Mouse (Mus musculus) adrenal gland, adult 8-10 months (tissue): ENCODE measurements around the gene Paf1. TPM values are rescaled to one million over a fixed set of nuclear protein-coding genes. Genes with fewer than 3 reads are reported as not detected.

ENCODE experiments used
- DNase-seq: peaks from one replicate; pipeline ENCODE4 v3.0.0; 2022
- total RNA-seq, 4 experiments: library from RNA; stranded (reverse); gene quantifications; 2 replicates each; pipeline ENCODE4 v1.2.4; 2022

Paf1 gene
- 100 to 1,000 TPM in 1 of 4 experiments, 10 to 100 TPM in 3; 61.6 to 102 (median 87.9) TPM for total RNA-seq

DNA sequence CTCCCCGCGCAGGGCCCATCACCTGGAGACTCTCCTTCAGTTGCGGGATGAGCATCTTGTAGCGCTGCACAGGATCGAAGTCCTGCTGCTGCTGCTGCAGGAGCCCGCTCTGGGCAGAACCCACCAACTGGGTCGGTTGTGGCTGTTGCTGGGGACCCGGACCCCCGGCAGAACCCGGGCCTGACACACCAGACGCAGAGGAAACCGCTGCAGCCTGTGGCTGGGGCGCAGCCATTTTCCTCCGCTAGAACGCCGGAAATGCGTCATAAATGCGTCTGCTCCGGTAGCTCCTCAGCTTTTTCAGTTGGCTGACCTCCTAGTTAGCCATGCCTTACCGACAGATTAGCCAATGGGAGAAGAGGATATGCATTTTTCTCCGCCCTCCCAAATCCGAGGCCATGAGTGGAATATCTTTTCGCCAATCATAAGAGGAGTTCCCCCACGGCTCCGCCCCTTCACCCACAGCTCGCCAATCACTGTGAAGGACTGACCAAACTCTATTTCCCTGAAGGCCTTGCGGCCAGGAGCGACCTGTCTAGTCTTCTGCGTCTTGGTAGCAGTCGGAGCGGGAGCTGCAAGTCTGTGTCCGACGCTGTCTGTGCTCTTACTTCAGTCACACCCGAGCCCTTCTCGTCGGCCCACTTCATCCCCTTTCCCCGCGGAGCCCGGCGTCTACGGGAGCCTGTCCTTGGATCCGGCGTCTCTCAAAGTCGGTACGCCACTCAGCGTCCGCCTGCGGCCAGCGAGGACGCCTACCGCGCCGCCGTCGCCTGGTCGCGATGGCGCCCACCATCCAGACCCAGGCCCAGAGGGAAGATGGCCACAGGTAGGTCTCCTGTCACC, at the start of gene Paf1, which contains the start of gene Med29:
Gene Paf1 (plus strand): TSS at position 523 of the 843 bp plus-strand sequence.
Gene Med29 (minus strand): TSS at position 280 of the 843 bp plus-strand sequence.
- peak; percentile 98 for DNase-seq

GRCm38 (mm10) chr7:28344637-28345036, 48.1 kb upstream of the Paf1 start:
- DNase-seq, result no peak

GRCm38 (mm10) chr7:28347746-28348145, 45.0 kb upstream of the Paf1 start:
- peak; percentile 76 for DNase-seq

GRCm38 (mm10) chr7:28348601-28349000, 44.1 kb upstream of the Paf1 start:
- DNase-seq, result no peak

DNA sequence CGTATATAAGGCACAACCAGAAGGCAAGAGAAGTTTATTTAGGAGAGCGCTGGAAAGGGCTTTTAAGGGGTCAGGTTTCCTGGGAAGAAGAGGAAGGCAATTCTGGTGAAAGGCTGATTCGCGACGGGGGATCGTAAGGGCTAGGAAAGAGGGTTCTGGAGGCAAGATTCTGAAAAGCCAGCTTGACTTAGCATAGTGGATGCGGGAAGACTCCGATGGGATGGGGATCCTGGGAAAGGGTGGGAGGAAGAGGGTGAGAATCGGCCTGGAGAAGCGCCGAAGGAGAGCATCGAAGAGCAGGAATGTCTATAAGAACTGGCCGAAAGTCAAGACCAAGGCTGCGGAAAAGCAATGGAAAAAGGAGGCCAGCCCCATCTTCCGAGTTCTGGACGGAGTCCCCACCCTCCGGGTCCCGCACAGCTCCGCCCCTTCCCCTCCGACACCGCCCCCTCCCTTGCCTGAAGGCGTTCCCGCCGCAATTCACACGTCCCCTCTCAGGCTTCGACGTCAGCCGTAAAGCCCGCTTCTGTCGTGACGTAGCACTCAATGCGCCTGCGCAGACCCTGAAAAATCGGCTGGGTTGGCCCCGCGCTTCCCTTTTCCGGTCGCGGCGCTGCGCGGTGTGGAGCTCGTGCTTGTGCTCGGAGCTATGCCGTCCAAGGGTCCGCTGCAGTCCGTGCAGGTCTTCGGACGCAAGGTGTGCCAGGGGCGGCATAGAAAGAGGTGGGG, 42.4 kb upstream of the Paf1 start, which contains the start of gene Rps16:
Gene Rps16 (plus strand): TSS at position 498 of the 729 bp plus-strand sequence.
- peak; percentile 97 for DNase-seq

DNA sequence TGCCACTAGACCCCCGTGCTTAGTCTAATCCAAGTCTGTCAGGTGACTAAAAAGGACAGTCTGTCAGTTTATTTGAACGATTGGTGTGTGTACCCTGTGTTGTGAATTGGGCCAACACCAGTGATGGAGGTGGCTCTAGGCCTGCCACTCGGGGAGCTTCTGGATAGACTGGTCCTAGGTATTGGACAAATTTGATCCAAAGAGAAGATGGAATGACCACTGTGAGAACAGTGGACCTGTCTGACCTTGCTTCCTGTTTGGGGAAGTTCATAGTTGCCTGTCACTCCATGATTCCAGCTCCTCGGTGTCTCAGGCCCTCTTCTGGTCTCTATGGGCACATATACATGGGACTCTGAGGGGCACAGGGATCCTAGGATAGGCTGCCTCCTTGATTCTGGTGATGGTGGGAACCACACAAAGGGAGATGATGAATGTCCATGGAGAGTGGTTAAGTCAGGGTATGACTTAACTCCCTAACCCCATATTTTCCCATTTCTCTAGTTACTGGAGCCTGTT, 41.0 kb upstream of the Paf1 start:
- no peak for DNase-seq

GRCm38 (mm10) chr7:28353267-28353666, 39.5 kb upstream of the Paf1 start:
- no peak for DNase-seq

- DNase-seq, result no peak
Observed at GRCm38 (mm10) chr7:28354113-28354581, 38.6 kb upstream of the Paf1 start.

- DNase-seq, result no peak
Observed at GRCm38 (mm10) chr7:28354596-28354995, 38.2 kb upstream of the Paf1 start.

GRCm38 (mm10) chr7:28355221-28355620, 37.5 kb upstream of the Paf1 start:
- DNase-seq, result no peak

DNA sequence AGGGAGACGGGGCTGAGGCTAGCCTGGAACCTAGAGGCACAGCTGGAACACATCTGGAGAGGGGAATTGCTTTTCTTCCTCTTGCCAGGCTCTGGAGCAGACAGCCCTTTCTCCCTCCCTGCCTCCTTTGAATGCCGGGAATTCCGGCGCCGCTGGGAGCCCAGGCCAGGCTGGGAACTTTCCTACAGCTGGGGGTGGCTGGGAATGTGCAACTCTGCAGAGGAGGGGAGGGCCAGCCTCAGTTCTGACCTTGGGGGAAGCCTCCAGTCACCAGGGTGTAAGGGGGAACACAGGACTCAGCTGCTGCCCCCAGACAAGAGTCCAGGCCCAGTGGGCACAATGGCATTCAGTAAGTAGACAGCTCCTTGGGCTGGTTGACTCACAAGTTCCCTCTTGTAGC, 35.8 kb upstream of the Paf1 start:
- DNase-seq, result no peak

GRCm38 (mm10) chr7:28357984-28358383, 34.8 kb upstream of the Paf1 start:
- DNase-seq, result peak; percentile 50

- no peak for DNase-seq
Observed at GRCm38 (mm10) chr7:28358431-28358830, 34.3 kb upstream of the Paf1 start.

GRCm38 (mm10) chr7:28359854-28360253, 32.9 kb upstream of the Paf1 start:
- DNase-seq, result no peak

GRCm38 (mm10) chr7:28360291-28360690, 32.5 kb upstream of the Paf1 start:
- no peak for DNase-seq

DNA sequence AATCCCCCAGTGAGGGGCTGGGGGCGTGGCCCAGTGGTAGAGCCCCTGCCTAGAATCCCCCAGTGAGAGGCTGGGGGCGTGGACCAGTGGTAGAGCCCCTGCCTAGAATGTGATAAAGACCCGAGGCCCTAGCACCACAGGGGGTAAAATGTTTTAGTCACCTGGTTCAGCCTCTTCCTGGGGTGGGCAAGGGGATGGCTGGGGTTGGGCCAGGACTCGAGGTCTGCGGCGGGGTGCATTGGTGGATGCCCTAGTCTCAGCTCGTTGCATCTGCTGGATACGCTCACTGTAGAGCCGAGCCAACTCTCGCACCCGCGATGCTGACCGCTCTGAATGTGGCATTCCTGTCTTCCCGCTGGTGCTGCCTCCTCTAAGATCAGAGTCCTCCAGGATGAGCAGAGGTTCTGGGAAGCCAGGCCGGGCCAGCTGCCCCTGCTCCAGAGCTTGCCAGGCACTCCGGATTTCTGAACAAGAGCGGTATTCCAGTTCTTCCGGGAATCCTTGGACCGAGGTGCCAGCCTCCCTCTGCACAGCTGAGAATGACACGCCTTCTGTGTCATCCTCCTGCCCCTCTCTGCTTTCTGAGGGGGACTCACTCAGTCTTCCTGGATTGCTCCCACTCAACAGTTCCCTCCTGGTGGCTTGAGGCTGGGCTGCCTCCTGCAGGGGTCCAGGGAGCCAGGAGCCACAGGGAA, 31.0 kb upstream of the Paf1 start:
- no peak for DNase-seq

DNA sequence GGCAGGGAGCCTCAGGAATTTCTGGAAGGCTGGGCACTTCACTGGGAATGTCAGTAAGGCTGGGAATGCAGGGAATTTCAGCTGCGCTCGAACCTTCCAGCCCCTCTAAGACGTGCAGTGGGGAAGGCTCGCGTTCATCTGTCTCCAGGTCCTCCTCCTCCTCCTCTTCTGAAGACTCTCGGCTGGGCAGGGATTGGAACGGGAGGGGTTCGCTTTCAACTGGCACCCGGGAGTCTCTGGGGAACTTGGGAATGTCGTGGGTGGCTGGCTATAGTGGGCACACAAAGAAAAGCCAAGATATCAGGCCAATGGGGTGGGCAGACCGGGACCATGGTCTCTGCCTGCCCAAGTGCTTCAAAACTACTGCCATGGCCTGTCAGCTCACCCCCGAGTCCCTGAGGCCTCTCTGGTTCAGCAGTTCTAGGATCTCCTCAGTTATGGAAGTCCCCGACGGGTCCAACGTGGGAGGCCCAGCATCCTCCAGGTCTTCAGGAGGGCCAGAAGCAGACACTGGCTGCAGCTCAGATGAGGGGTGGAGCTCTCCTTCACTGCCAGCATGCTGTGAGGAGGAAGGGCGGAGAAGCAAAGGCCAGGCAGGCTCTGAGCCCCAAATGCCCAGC, 30.2 kb upstream of the Paf1 start:
- no peak for DNase-seq

- DNase-seq, result no peak
Observed at GRCm38 (mm10) chr7:28367663-28368275, 25.0 kb upstream of the Paf1 start.

DNA sequence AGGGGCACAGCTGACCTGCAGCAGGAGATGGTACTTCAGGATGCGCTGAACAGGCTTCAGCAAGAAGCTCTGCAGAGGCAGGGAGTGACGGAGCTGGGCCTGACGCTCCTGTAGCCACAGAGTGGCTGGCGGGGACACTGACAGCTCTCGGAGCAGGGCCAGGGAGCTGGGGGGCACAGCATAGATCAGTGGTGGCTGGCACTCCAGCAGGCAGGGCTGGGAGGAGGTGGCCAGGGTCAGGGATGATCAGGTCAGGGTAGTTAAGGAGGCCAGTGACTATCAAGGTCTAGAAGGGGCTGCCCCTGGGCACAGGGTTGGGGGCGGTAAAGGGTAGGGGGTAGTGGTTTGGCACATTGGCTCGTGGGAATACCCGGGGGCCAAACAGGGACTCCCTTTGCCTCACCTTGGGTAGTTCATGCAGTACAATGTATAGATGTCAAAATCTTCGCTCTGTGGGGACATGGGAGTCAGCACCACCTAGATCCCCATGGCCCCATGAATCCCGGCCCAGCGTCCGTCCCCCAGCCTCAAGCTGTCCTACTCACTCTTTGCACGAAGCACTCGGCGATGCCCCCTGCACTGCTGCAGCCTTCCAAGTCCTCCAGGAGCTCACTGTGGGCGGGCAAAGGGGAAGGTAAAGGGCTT, 24.4 kb upstream of the Paf1 start:
- DNase-seq, result no peak

- no peak for DNase-seq
Observed at GRCm38 (mm10) chr7:28370051-28370450, 22.7 kb upstream of the Paf1 start.

- no peak for DNase-seq
Observed at GRCm38 (mm10) chr7:28370977-28371513, 21.7 kb upstream of the Paf1 start.
